Mouse (Mus musculus) neural tube, embryonic 12.5 days (tissue): ENCODE measurements around the gene Borcs7. TPM values are rescaled to one million over a fixed set of nuclear protein-coding genes. Genes with fewer than 3 reads are reported as not detected.

Source experiments
- ATAC-seq: fragments of 200-750 bp; cut with Nextera tagmentation; 2 replicates; pipeline ENCODE4 v1.8.0; 2017; ENCODE audit warnings: low read depth, mild to moderate bottlenecking, moderate TSS enrichment, moderate library complexity; ENCODE audit not compliant: low FRiP score
- H3K27ac ChIP-seq: fragments of 300-500 bp; sonication (generic); 2 replicates; pipeline ENCODE4 v1.5.1; 2016
- H3K27me3 ChIP-seq: fragments of 300-500 bp; sonication (generic); replicated peaks from 2 replicates; pipeline ENCODE4 v1.6.1; 2016; ENCODE audit warnings: mild to moderate bottlenecking
- H3K36me3 ChIP-seq: fragments of 300-500 bp; sonication (generic); 2 replicates; pipeline ENCODE4 v1.6.1; 2016; ENCODE audit warnings: mild to moderate bottlenecking
- H3K4me1 ChIP-seq: fragments of 300-500 bp; sonication (generic); 2 replicates; pipeline ENCODE4 v1.6.1; 2016
- H3K4me2 ChIP-seq: fragments of 300-500 bp; sonication (generic); replicated peaks from 2 replicates; pipeline ENCODE4 v1.6.1; 2016; ENCODE audit warnings: mild to moderate bottlenecking
- H3K4me3 ChIP-seq: fragments of 300-500 bp; sonication (generic); 2 replicates; pipeline ENCODE4 v1.5.1; 2016
- H3K9ac ChIP-seq: fragments of 300-500 bp; sonication (generic); 2 replicates; pipeline ENCODE4 v1.6.1; 2016; ENCODE audit warnings: mild to moderate bottlenecking
- H3K9me3 ChIP-seq: fragments of 300-500 bp; sonication (generic); 2 replicates; pipeline ENCODE4 v1.6.1; 2016; ENCODE audit warnings: mild to moderate bottlenecking
- WGBS: fragments of 180-500 bp; shearing (Covaris S2); methylation state at CpG from one replicate; pipeline ENCODE4 v1.1.7; 2016; 5-methylcytosine and 5-hydroxymethylcytosine counted together
- polyA plus RNA-seq: library from polyadenylated mRNA; unstranded; fragments of >200 nt; fragmentation: Nextera tagmentation; extraction: Ambion mirVana; gene quantifications from 2 replicates; pipeline ENCODE4 v1.2.1, GENCODE M21; 2016

Gene Borcs7
- polyA plus RNA-seq, 1 experiment from 2014 or later = 17.2 TPM

DNA sequence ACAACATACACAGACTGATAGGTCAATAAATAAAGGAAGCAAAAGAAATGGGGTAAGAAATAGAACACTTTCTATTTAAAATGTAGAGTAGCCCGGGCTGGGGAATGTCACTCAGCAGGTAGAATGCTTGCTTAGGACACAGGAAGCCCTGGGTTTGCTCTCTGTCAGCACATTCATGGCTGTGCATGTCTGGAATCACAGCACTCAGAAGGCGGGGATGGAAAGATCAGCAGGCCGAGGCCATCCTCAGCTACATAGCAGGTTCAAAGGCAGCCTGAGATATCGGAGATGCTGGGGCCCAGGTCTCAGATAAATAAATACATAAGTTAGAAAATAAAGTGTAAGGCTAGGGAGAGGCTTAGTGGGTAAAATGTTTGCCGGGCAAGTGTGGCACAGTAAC, 62.5 kb downstream of the Borcs7 start:
- no peak for ATAC-seq

More for the DNA sequence above, 62.5 kb downstream of the Borcs7 start:
- Histone ChIP-seq H3K4me3 (no peak overlapping the region), H3K4me1 (no peaks in the 10 kb centered on the region), H3K27me3 (no peaks in the 10 kb centered on the region), H3K9me3 (no peaks in the 10 kb centered on the region), H3K4me2 (no peak overlapping the region), H3K9ac (no peak overlapping the region), H3K27ac (no peak overlapping the region), H3K36me3 (no peaks in the 10 kb centered on the region)
- WGBS = 88% methylated on average over 5 of the region's 5 CpGs

Other genes starting within 250 kb of the Borcs7 start
- 39.1 and 43.0 TPM in 2 replicates for gene Trim8, start 188.2 kb upstream of the Borcs7 start, polyA plus RNA-seq
- 190 and 194 TPM in 2 replicates for gene Arl3, start 116.7 kb upstream of the Borcs7 start, polyA plus RNA-seq
- gene Sfxn2, start 116.5 kb upstream of the Borcs7 start, polyA plus RNA-seq = 11.4 and 12.2 TPM in 2 replicates
- gene Wbp1l, start 90.8 kb upstream of the Borcs7 start, polyA plus RNA-seq = 53.4 and 54.8 TPM in 2 replicates
- not detected in 2 replicates for gene Cyp17a1, start 16.7 kb upstream of the Borcs7 start, polyA plus RNA-seq
- 30.8 and 32.2 TPM in 2 replicates for gene As3mt, start 17.6 kb downstream of the Borcs7 start, polyA plus RNA-seq
- gene Cnnm2, start 71.7 kb downstream of the Borcs7 start, polyA plus RNA-seq = 8.4 and 9.0 TPM in 2 replicates